Mouse (Mus musculus): ENCODE results near the gene Hist1h1c. TPM values are rescaled to one million over a fixed set of nuclear protein-coding genes. Genes with fewer than 3 reads are reported as not detected.
"Not testable (repeated sequence)": the region's sequence is repeated elsewhere in the genome, so short reads cannot be mapped to it uniquely, and the experiment has no call there.

Gene Hist1h1c
- polyA plus RNA-seq, 1 experiment, result 25.5 TPM

GRCm38 (mm10) chr13:23697491-23698299, 40.9 kb upstream of the Hist1h1c start:
- Histone ChIP-seq H3K27ac (ENCODE audit: insufficient read depth, low read length) (peak overlapping the region; percentile 89), H3K4me1 (ENCODE audit: control insufficient read depth, insufficient read depth, insufficient read length) (peaks cover 4% of the 10 kb centered on the region), H3K36me3 (ENCODE audit: control insufficient read depth, insufficient read depth, low read length) (no peaks in the 10 kb centered on the region), H3K27me3 (ENCODE audit: control insufficient read depth, insufficient read depth, low read length) (no peaks in the 10 kb centered on the region), H3K4me3 (ENCODE audit: extremely low read depth, insufficient read depth, insufficient read length) (peak overlapping the region; percentile 52)
- under 1% methylated on average over 29 of the region's 32 CpGs for WGBS
- peak; percentile 64 to 68 for DNase-seq (ENCODE audit: low read depth in 1 of 2, low spot score in 2 of 2)
- TF ChIP-seq POLR2A (IDR thresholded peaks at IDR 0.05; ENCODE audit: low read depth, low read length), result no peak
- peak; percentile 52; the same call in 1 of the 2 replicates for TF ChIP-seq CTCF (IDR thresholded peaks at IDR 0.05; ENCODE audit: extremely low read depth, insufficient read depth, insufficient read length, insufficient replicate concordance)

DNA sequence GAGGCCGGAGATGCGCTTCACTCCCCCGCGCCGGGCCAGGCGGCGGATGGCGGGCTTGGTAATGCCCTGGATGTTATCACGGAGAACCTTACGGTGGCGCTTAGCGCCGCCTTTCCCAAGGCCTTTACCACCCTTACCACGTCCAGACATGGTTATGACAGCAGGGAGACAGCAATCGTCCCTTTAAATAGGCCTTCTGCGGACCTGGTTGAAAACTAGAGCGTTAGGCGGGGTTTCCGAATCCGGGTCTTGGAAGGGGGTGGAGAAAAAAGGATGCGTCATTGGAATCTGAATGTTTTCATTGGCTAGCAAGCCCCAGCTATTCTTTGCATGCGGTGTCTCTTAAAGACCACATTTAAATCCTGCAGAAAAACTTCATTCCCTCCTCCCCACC, 40.3 kb upstream of the Hist1h1c start, which contains the start of gene Hist1h4c:
TSS of gene Hist1h4c (minus strand) at position 155 of the 394 bp plus-strand sequence.
- under 1% methylated on average over 20 of the region's 22 CpGs for WGBS
- Histone ChIP-seq H3K4me1 (ENCODE audit: control insufficient read depth, insufficient read depth, insufficient read length) (peaks cover 4% of the 10 kb centered on the region), H3K27ac (ENCODE audit: insufficient read depth, low read length) (peak within 1 kb of the TSS; percentile 89)

DNA sequence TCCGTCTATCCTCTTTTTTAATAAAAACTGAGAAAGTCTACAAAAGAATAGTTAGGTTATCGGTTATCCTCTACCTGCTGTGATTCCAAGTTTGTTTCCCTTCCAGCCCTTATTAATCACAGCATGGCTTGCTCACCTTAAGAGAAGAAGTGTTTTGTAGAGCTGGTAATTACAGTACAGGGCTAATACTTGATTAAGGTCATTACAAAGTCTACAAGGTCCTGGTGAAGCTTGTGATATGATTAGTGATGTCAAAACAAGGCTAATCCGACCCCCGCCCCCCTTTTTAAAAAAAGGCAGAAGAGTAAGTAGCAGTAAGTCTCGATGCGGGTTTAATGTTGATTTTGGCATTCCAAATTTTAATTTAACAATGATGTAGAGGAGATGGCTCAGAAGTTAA, 39.6 kb upstream of the Hist1h1c start:
- Histone ChIP-seq H3K27me3 (ENCODE audit: control insufficient read depth, insufficient read depth, low read length) (no peaks in the 10 kb centered on the region), H3K36me3 (ENCODE audit: control insufficient read depth, insufficient read depth, low read length) (no peaks in the 10 kb centered on the region), H3K4me3 (ENCODE audit: extremely low read depth, insufficient read depth, insufficient read length) (no peak overlapping the region), H3K4me1 (ENCODE audit: control insufficient read depth, insufficient read depth, insufficient read length) (peaks cover 4% of the 10 kb centered on the region), H3K27ac (ENCODE audit: insufficient read depth, low read length) (no peak overlapping the region; the same call in 1 of the 2 replicates)
- TF ChIP-seq CTCF (IDR thresholded peaks at IDR 0.05; ENCODE audit: extremely low read depth, insufficient read depth, insufficient read length, insufficient replicate concordance) (no peak), POLR2A (IDR thresholded peaks at IDR 0.05; ENCODE audit: low read depth, low read length) (no peak)
- WGBS, result 84% methylated on average over 6 of the region's 6 CpGs
- DNase-seq (ENCODE audit: low read depth in 1 of 2, low spot score in 2 of 2), result no peak

More for the DNA sequence above, 40.3 kb upstream of the Hist1h1c start, which contains the start of gene Hist1h4c:
- TF ChIP-seq CTCF (IDR thresholded peaks at IDR 0.05; ENCODE audit: extremely low read depth, insufficient read depth, insufficient read length, insufficient replicate concordance) (no peak), POLR2A (IDR thresholded peaks at IDR 0.05; ENCODE audit: low read depth, low read length) (peak; percentile 100)
- Histone ChIP-seq H3K36me3 (ENCODE audit: control insufficient read depth, insufficient read depth, low read length) (no peaks in the 10 kb centered on the region), H3K4me3 (ENCODE audit: extremely low read depth, insufficient read depth, insufficient read length) (peak within 1 kb of the TSS; percentile 52), H3K27me3 (ENCODE audit: control insufficient read depth, insufficient read depth, low read length) (no peaks in the 10 kb centered on the region)
- DNase-seq (ENCODE audit: low read depth in 1 of 2, low spot score in 2 of 2), result peak; percentile 97 to 99

GRCm38 (mm10) chr13:23699767-23700166, 38.8 kb upstream of the Hist1h1c start:
- TF ChIP-seq CTCF (IDR thresholded peaks at IDR 0.05; ENCODE audit: extremely low read depth, insufficient read depth, insufficient read length, insufficient replicate concordance) (no peak), POLR2A (IDR thresholded peaks at IDR 0.05; ENCODE audit: low read depth, low read length) (no peak)

DNA sequence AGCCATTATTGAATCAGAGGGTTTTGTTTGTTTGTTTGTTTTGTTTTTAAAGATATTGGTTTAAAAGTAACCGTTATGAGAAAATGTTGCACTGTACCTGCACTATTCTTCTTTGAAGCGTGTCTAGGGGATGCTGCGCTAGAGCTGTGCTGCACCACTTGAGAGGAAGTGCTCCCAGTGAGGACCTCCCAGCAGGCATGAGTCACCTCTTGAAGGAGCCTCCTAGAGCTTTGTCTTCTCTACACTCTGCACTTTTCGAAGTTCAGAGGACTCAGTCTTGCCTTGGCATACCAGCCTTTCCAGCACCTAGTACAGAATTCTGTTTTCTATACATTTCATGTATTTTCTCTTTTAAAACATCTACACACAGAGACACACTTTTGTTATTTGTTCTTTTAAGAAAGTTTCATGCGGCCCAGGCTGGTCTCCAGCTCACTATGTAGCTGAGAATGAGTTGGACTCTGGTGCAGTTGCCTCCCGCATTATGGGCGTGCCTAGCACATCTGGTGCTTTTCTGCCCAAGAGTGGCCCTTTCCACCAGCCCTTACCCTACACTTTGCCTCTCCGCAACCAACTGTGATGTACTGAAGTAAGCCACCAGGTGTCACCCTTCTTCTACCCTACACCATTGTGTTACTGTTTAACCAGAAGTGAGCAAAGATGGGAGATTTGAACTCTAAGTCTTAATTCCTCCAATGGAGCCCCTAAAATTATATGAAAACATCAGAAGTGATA, 37.7 kb upstream of the Hist1h1c start:
- 7% methylated on average over 8 of the region's 8 CpGs for WGBS
- no peaks in the 10 kb centered on the region for H3K36me3 ChIP-seq (ENCODE audit: control insufficient read depth, insufficient read depth, low read length)
- H3K27me3 ChIP-seq (ENCODE audit: control insufficient read depth, insufficient read depth, low read length), result no peaks in the 10 kb centered on the region
- peaks cover 4% of the 10 kb centered on the region for H3K4me1 ChIP-seq (ENCODE audit: control insufficient read depth, insufficient read depth, insufficient read length)
- peak; percentile 67; the same call in 1 of the 2 replicates for TF ChIP-seq CTCF (IDR thresholded peaks at IDR 0.05; ENCODE audit: extremely low read depth, insufficient read depth, insufficient read length, insufficient replicate concordance)
- TF ChIP-seq POLR2A (IDR thresholded peaks at IDR 0.05; ENCODE audit: low read depth, low read length), result no peak
- no peak overlapping the region for H3K4me3 ChIP-seq (ENCODE audit: extremely low read depth, insufficient read depth, insufficient read length)
- no peak overlapping the region for H3K27ac ChIP-seq (ENCODE audit: insufficient read depth, low read length)
- peak; percentile 71 to 75 for DNase-seq (ENCODE audit: low read depth in 1 of 2, low spot score in 2 of 2)

More at GRCm38 (mm10) chr13:23699767-23700166, 38.8 kb upstream of the Hist1h1c start:
- no peak overlapping the region for H3K27ac ChIP-seq (ENCODE audit: insufficient read depth, low read length)
- H3K36me3 ChIP-seq (ENCODE audit: control insufficient read depth, insufficient read depth, low read length), result no peaks in the 10 kb centered on the region
- H3K27me3 ChIP-seq (ENCODE audit: control insufficient read depth, insufficient read depth, low read length), result no peaks in the 10 kb centered on the region
- peaks cover 4% of the 10 kb centered on the region for H3K4me1 ChIP-seq (ENCODE audit: control insufficient read depth, insufficient read depth, insufficient read length)
- no peak for DNase-seq (ENCODE audit: low read depth in 1 of 2, low spot score in 2 of 2)
- 80% methylated on average over 3 of the region's 3 CpGs for WGBS
- no peak overlapping the region for H3K4me3 ChIP-seq (ENCODE audit: extremely low read depth, insufficient read depth, insufficient read length)

- H3K4me3 ChIP-seq (ENCODE audit: extremely low read depth, insufficient read depth, insufficient read length), result no peak overlapping the region
- no peaks in the 10 kb centered on the region; the same call in 1 of the 2 replicates for H3K4me1 ChIP-seq (ENCODE audit: control insufficient read depth, insufficient read depth, insufficient read length)
- 71% methylated on average over 4 of the region's 4 CpGs for WGBS
- TF ChIP-seq POLR2A (IDR thresholded peaks at IDR 0.05; ENCODE audit: low read depth, low read length) (no peak), CTCF (IDR thresholded peaks at IDR 0.05; ENCODE audit: extremely low read depth, insufficient read depth, insufficient read length, insufficient replicate concordance) (no peak)
- no peaks in the 10 kb centered on the region for H3K27me3 ChIP-seq (ENCODE audit: control insufficient read depth, insufficient read depth, low read length)
- no peak for DNase-seq (ENCODE audit: low read depth in 1 of 2, low spot score in 2 of 2)
- H3K27ac ChIP-seq (ENCODE audit: insufficient read depth, low read length), result no peak overlapping the region
- H3K36me3 ChIP-seq (ENCODE audit: control insufficient read depth, insufficient read depth, low read length), result no peaks in the 10 kb centered on the region
These were observed 36.4 kb upstream of the Hist1h1c start for GRCm38 (mm10) chr13:23702220-23702619.

- not testable (repeated sequence) for H3K4me1 ChIP-seq (ENCODE audit: control insufficient read depth, insufficient read depth, insufficient read length); H3K27ac ChIP-seq (ENCODE audit: insufficient read depth, low read length); DNase-seq (ENCODE audit: low read depth in 1 of 2, low spot score in 2 of 2); H3K36me3 ChIP-seq (ENCODE audit: control insufficient read depth, insufficient read depth, low read length); H3K27me3 ChIP-seq (ENCODE audit: control insufficient read depth, insufficient read depth, low read length); H3K4me3 ChIP-seq (ENCODE audit: extremely low read depth, insufficient read depth, insufficient read length)
- 81% methylated on average over 2 of the region's 2 CpGs for WGBS
These were observed 35.8 kb upstream of the Hist1h1c start for GRCm38 (mm10) chr13:23702801-23703200.
